Mouse (Mus musculus): ENCODE data around the gene Gfm1.

GRCm38 (mm10) chr3:67429338-67429998, 428 bp upstream of the Gfm1 start:
- no peak for TF ChIP-seq POLR2A (IDR thresholded peaks at IDR 0.05; ENCODE audit: insufficient read length, low read depth)
- no peak for TF ChIP-seq TCF12 (IDR thresholded peaks at IDR 0.05; ENCODE audit: insufficient read depth, poor library complexity, severe bottlenecking)
